Mouse (Mus musculus) embryo, embryonic 10.5 days (tissue): ENCODE measurements around the gene Sipa1l2.
A peak's percentile ranks its signal among the peaks of the same experiment; 100 is the strongest.

Source experiments
- DNase-seq: peaks from one replicate; pipeline ENCODE4 v3.0.0-alpha.2; 2015; ENCODE audit warnings: low spot score

Gene Sipa1l2

GRCm38 (mm10) chr8:125513935-125514334 lies 55.7 kb downstream of the Sipa1l2 start:
- DNase-seq, result no peak

DNA sequence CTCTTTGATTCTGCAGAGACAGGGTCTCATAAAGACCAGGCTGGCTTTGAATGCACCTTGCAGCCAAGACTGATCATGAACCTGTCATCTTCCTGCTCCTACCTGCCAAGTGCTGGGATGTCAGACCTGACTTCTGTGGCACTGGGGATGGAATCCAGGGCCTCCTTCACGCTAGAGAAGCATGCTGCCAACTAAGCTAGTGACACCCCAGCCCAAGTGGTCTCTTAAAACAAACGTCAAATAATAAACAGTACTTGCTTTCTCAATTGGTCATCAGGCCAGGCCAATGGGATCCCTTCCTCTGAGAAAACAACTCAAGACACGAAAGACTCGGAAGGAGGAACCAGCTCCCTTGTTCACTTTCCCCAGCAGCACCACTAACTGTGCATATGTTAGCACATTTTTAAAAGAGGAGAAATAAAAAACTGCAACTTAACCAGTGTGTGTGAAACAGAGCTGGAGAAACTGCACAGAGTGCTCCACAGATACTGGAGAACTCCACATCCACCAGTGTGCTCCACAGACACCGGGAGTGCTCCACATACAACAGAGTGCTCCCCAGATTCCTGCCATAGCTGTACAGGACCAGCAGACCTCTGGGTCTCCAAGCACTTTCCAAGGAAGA lies 56.3 kb downstream of the Sipa1l2 start:
- DNase-seq, result no peak

DNA sequence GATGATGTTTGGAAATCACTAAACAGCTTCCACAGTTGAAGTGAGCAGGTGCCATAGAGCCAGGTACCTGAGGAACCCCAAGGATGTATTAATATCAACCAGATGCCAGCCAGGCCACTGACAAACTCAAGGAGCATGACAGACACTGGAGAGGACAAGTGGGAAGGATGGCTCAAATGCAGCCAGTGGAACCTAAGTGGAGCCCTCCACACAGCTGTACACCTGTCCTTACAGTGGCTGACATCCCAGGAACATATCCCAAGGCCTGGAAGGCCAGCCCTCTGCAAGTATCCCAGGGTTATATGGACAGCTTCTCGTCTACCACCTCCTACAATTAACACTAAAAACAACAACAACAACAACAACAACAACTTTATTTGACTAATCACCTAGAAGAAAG lies 57.0 kb downstream of the Sipa1l2 start:
- DNase-seq, result no peak

- no peak for DNase-seq
Observed at GRCm38 (mm10) chr8:125510861-125511668, 58.5 kb downstream of the Sipa1l2 start.

- DNase-seq, result no peak
Observed at GRCm38 (mm10) chr8:125509776-125510175, 59.8 kb downstream of the Sipa1l2 start.

GRCm38 (mm10) chr8:125509175-125509574 lies 60.4 kb downstream of the Sipa1l2 start:
- DNase-seq, result no peak

DNA sequence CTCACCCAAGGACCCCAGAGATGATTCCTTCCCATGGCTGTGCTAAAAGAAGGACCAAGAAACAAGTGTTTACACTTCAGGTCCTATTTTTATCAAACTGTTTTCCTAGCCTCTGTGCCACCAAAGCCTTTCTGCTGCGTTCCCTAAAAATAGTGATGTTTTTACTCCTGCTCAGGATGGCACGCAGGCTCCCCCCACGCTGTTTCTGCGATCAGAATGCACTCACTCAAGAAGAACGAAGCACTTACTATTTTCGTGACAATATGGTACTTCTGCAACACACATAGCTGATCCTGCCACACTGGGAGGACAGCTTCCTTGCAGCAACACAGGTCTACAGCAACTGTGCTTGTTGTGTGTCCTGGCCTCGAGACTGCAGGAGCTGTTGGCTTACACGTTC lies 62.3 kb downstream of the Sipa1l2 start:
- no peak for DNase-seq

- DNase-seq, result no peak
Observed at GRCm38 (mm10) chr8:125504605-125505257, 64.9 kb downstream of the Sipa1l2 start.

- no peak for DNase-seq
Observed at GRCm38 (mm10) chr8:125503808-125504207, 65.8 kb downstream of the Sipa1l2 start.

DNA sequence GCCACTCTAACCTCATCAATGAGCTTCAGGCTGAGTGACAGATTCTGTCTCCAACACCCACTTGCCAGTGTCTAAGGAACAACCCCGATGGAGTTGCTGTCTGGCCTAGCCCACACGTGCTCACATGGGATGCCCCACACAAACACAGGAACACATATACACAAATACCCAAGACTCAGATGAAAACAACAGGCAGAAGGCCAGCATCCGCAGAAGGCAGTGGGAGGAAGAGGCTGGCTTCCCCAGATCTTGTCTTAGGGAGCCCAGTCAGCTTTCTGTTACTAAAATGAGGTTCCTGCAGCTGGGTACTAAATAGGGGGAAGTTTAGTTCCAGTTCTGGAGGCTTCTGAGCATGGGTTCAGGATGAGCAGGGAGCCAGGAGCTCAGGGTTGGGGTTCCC lies 66.8 kb downstream of the Sipa1l2 start:
- DNase-seq, result no peak

- no peak for DNase-seq
Observed at GRCm38 (mm10) chr8:125500005-125500404, 69.6 kb downstream of the Sipa1l2 start.

DNA sequence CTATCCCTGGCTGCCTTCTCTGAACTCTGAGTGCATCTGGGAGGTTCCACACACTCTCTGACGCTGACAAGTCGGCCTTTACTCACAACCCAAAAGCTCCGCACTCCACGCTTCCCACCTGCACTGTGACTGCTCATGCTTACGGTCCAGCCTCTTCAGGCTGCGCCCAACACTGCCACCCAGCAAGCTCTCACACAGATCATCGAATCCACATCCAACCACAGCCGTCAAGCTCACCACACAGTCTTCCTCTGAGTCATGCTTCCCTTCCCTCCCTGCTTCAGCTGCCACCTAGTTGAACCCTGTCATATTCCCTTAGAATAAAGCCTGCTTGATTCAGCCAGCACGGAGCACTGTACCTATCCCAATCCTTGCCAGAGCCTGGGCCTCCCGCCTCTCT lies 71.1 kb downstream of the Sipa1l2 start:
- DNase-seq, result no peak

GRCm38 (mm10) chr8:125495545-125495944 lies 74.1 kb downstream of the Sipa1l2 start:
- no peak for DNase-seq

DNA sequence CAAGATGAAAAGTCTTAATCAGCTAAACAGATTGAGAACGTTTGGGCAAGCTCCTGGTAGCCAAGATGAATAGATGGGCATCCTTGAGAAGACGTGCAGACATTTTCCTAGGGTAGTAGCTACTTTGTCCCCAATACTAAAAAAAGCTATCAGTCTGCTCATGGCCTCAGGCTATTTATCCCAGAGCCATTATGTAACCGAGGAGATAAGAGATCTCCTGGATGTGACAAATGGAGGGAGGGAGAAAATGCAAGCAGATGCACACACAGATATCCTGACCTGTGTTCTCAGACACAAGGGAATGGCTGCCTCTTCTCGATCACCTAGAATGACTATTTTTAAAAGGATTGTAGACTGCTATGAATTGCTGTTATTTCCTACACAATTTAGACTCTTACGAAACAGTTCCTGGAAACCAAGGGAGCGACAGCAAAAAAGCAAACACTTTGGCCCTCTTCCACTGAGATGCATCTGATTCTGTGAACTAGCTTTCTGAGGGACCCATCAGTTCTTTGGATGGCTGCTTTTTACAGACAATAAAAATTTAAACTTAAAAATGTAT lies 76.3 kb downstream of the Sipa1l2 start:
- DNase-seq, result no peak

GRCm38 (mm10) chr8:125492416-125492815 lies 77.2 kb downstream of the Sipa1l2 start:
- DNase-seq, result no peak

GRCm38 (mm10) chr8:125488747-125489146 lies 80.9 kb downstream of the Sipa1l2 start:
- DNase-seq, result no peak

- no peak for DNase-seq
Observed at GRCm38 (mm10) chr8:125485715-125486114, 83.9 kb downstream of the Sipa1l2 start.

- DNase-seq, result peak; percentile 50
Observed at GRCm38 (mm10) chr8:125484530-125485196, 84.9 kb downstream of the Sipa1l2 start.

DNA sequence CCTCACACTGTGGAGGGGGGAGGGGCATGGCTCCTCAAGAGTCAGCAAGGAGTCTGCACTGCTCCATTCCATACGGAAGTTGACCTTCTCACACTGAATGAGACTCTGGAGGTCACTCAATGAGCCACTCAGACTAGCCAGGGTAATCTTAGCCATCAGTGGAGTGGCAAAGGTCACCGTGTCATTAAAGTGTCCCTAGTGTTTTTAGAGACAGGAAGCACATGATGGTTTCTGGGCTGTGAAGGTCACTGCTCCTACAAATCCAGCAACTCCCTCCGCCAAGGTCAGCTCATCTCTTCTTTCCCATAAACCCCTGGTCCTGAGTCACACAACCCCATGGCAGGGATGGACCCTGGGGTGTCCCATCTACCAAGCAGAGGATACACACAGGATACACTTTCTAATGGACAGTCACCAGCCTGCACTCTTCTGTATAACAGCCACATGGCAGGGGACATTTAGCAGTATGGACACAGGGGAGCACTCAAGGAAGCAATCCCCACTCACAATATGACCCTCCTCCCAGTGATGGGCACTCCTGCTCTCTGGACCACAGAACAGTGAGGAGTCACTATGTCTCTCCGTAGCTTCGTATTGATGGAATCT lies 87.0 kb downstream of the Sipa1l2 start:
- DNase-seq, result peak; percentile 36

DNA sequence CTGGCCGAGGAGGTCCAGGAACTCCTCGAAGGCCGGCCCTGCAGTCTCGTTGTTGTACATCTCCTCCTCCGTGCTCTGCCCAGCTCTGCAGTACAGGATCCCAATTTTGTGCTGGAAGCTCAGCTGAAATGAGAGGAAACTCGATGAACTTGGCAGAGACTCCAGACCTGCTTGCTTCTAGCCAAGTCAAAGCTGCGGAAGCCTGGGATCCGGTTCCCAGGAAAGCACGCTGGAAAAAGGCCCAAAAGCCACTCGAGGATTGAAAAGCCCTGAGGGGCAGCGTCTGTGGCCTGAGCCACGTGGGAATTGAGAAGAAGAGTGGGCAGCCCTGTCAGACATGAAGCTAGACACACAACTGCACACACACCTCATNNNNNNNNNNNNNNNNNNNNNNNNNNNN lies 94.7 kb downstream of the Sipa1l2 start:
- no peak for DNase-seq

DNA sequence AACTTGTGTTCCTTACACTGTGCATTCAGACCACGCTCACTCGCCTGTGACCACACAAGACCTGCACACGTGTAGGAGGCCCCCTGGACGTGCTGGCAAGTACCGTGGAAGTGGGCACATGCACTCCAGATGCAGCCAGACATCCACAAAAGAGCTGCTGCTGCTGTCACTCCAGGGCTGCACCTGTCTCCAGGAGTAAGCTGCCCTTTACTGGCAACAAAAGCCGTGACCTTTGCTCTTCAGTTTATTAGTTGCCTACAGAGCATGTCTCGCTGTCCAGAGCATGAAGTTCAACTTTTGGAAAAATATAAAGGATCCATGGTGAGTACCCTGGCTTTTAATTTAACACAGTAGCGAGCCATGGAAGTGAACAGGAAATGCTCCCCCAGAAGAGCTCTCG lies 98.2 kb downstream of the Sipa1l2 start:
- no peak for DNase-seq
